Mouse (Mus musculus): Measurements from ENCODE around the gene Chrna7.

DNA sequence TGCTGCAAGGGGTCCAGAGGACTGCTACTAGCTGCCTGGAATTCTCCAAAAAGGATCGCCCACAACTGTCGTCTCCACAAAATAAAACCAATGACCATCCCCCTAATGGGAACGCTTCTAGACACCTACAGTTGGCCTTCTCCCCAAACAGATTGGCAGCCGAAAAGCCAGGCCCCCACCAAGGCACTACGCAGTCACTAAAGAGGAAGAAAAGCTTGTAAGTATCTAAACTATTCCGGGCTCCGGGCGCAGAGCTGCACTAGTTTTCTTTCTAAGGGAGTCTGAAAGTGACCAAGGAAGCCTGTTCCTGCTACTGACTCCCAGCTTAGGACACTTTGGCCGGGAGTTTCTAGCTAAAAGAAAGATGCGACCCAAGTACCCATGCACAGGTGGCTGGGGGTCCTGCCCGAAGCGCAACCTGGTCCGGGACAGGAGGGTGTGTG is 707 bp downstream of the Chrna7 start:
- no peak for TF ChIP-seq CTCF (IDR thresholded peaks at IDR 0.05; ENCODE audit: low read depth)
- TF ChIP-seq EP300 (optimal IDR thresholded peaks at IDR 0.05) = no peak
